In genomic region chr1:89580999-89581765, GRCm38 (mm10) we compare ENCODE assay signal across 8 mouse cellular contexts.
DNase-seq lines count a peak whose midpoint lies in the region; ATAC-seq lines count a peak whose summit lies in the region.

No protein-coding gene starts in this region.

- no peaks in the 10 kb centered on the region for H3K36me3 ChIP-seq in forebrain, embryonic 16.5 days (ENCODE audit: control insufficient read depth, insufficient read depth)
- H3K36me3 ChIP-seq in hindbrain, embryonic 11.5 days (ENCODE audit: control insufficient read depth, insufficient read depth, low read length), result no peaks in the 10 kb centered on the region
- no peaks in the 10 kb centered on the region for H3K36me3 ChIP-seq in limb, embryonic 11.5 days (ENCODE audit: control insufficient read depth, insufficient read depth, low read length)
- H3K36me3 ChIP-seq in midbrain, embryonic 12.5 days, result 0 out of 2 replicates have a peak, but pooled peaks cover 4% of the 10 kb centered on the region
- H3K36me3 ChIP-seq in stomach, embryonic 16.5 days (ENCODE audit: control insufficient read depth, insufficient read depth, low read length), result no peaks in the 10 kb centered on the region

- 0% methylated on average over 79 of the region's 95 CpGs for WGBS in forebrain, embryonic 16.5 days
- WGBS in hindbrain, embryonic 11.5 days, result under 1% methylated on average over 87 of the region's 95 CpGs
- WGBS in limb, embryonic 11.5 days, result under 1% methylated on average over 90 of the region's 95 CpGs
- WGBS in midbrain, embryonic 12.5 days, result under 1% methylated on average over 91 of the region's 95 CpGs
- WGBS in stomach, embryonic 16.5 days, result under 1% methylated on average over 93 of the region's 95 CpGs

- peak overlapping the region; percentile 81 for H3K9ac ChIP-seq in forebrain, embryonic 16.5 days (replicated peaks; ENCODE audit: low read depth, low read length)
- H3K9ac ChIP-seq in hindbrain, embryonic 11.5 days (ENCODE audit: low read depth, low read length), result peak overlapping the region; percentile 82
- peak overlapping the region; percentile 55 for H3K9ac ChIP-seq in limb, embryonic 11.5 days (ENCODE audit: low read length)
- H3K9ac ChIP-seq in midbrain, embryonic 12.5 days (replicated peaks), result peak overlapping the region; percentile 93
- peak overlapping the region; percentile 74 for H3K9ac ChIP-seq in stomach, embryonic 16.5 days (ENCODE audit: low read length)

- no peaks in the 10 kb centered on the region for H3K9me3 ChIP-seq in forebrain, embryonic 16.5 days (ENCODE audit: control insufficient read depth, low read length)
- H3K9me3 ChIP-seq in hindbrain, embryonic 11.5 days (ENCODE audit: control insufficient read depth, low read length), result no peaks in the 10 kb centered on the region
- H3K9me3 ChIP-seq in limb, embryonic 11.5 days (ENCODE audit: control insufficient read depth, low read length), result no peaks in the 10 kb centered on the region
- no peaks in the 10 kb centered on the region for H3K9me3 ChIP-seq in midbrain, embryonic 12.5 days
- H3K9me3 ChIP-seq in stomach, embryonic 16.5 days (replicated peaks; ENCODE audit: control insufficient read depth, low read length), result no peaks in the 10 kb centered on the region

- peak overlapping the region; percentile 93 for H3K27ac ChIP-seq in forebrain, embryonic 16.5 days (ENCODE audit: low read length)
- H3K27ac ChIP-seq in hindbrain, embryonic 11.5 days (ENCODE audit: low read depth, low read length), result peak overlapping the region; percentile 95
- no peak overlapping the region for H3K27ac ChIP-seq in limb, embryonic 11.5 days (replicated peaks; ENCODE audit: low read depth, low read length)
- H3K27ac ChIP-seq in midbrain, embryonic 12.5 days (replicated peaks), result peak overlapping the region; percentile 97
- H3K27ac ChIP-seq in stomach, embryonic 16.5 days (ENCODE audit: low read length), result no peak overlapping the region

- peak overlapping the region; percentile 63 for H3K4me3 ChIP-seq in forebrain, embryonic 16.5 days (replicated peaks; ENCODE audit: low read length)
- peak overlapping the region; percentile 81 for H3K4me3 ChIP-seq in hindbrain, embryonic 11.5 days (ENCODE audit: low read depth, low read length)
- peak overlapping the region; percentile 59 for H3K4me3 ChIP-seq in limb, embryonic 11.5 days (ENCODE audit: low read depth, low read length)
- H3K4me3 ChIP-seq in midbrain, embryonic 12.5 days, result peak overlapping the region; percentile 85
- H3K4me3 ChIP-seq in stomach, embryonic 16.5 days (replicated peaks; ENCODE audit: low read length), result peak overlapping the region; percentile 64

- ATAC-seq in forebrain, embryonic 16.5 days, result peak; percentile 16
- peak; percentile 55 for ATAC-seq in hindbrain, embryonic 11.5 days (ENCODE audit: low FRiP score)
- ATAC-seq in limb, embryonic 11.5 days (ENCODE audit: insufficient number of reproducible peaks, low FRiP score, low TSS enrichment, low read depth), result peak; percentile 33; the same call in 1 of the 2 replicates
- peak; percentile 38 for ATAC-seq in midbrain, embryonic 12.5 days (ENCODE audit: low FRiP score, low read depth)
- peak; percentile 60 for ATAC-seq in stomach, embryonic 16.5 days (ENCODE audit: insufficient read depth, low FRiP score)

- peak overlapping the region; percentile 68 for H3K4me2 ChIP-seq in forebrain, embryonic 16.5 days (ENCODE audit: low read length)
- peak overlapping the region; percentile 100 for H3K4me2 ChIP-seq in hindbrain, embryonic 11.5 days (replicated peaks; ENCODE audit: low read depth, low read length)
- H3K4me2 ChIP-seq in limb, embryonic 11.5 days (ENCODE audit: low read depth, severe bottlenecking), result peak overlapping the region; percentile 99
- H3K4me2 ChIP-seq in midbrain, embryonic 12.5 days (replicated peaks), result peak overlapping the region; percentile 98
- H3K4me2 ChIP-seq in stomach, embryonic 16.5 days (ENCODE audit: low read depth, low read length), result peak overlapping the region; percentile 99

- no peaks in the 10 kb centered on the region for H3K27me3 ChIP-seq in forebrain, embryonic 16.5 days (replicated peaks; ENCODE audit: control insufficient read depth, insufficient read depth, low read length)
- no peaks in the 10 kb centered on the region for H3K27me3 ChIP-seq in hindbrain, embryonic 11.5 days (ENCODE audit: control insufficient read depth, insufficient read depth, low read length)
- H3K27me3 ChIP-seq in limb, embryonic 11.5 days (ENCODE audit: control insufficient read depth, insufficient read depth, low read length), result peaks cover 13% of the 10 kb centered on the region
- peaks cover 15% of the 10 kb centered on the region; the same call in 1 of the 2 replicates for H3K27me3 ChIP-seq in midbrain, embryonic 12.5 days
- peaks cover 3% of the 10 kb centered on the region; the same call in 1 of the 2 replicates for H3K27me3 ChIP-seq in stomach, embryonic 16.5 days (ENCODE audit: control insufficient read depth, insufficient read depth, low read length)

- H3K4me1 ChIP-seq in forebrain, embryonic 16.5 days (replicated peaks; ENCODE audit: control insufficient read depth, insufficient read depth, low read length), result peaks cover 52% of the 10 kb centered on the region
- peaks cover 24% of the 10 kb centered on the region for H3K4me1 ChIP-seq in hindbrain, embryonic 11.5 days (replicated peaks; ENCODE audit: control insufficient read depth, insufficient read depth, low read length)
- H3K4me1 ChIP-seq in limb, embryonic 11.5 days (ENCODE audit: control insufficient read depth, insufficient read depth, low read length), result peaks cover 24% of the 10 kb centered on the region
- peaks cover 83% of the 10 kb centered on the region for H3K4me1 ChIP-seq in midbrain, embryonic 12.5 days
- peaks cover 25% of the 10 kb centered on the region for H3K4me1 ChIP-seq in stomach, embryonic 16.5 days (ENCODE audit: control insufficient read depth, insufficient read depth, low read length)

- DNase-seq in heart, adult 11 months, result peak; percentile 97
- DNase-seq in heart, adult 8-10 months (ENCODE audit: low spot score), result no peak
- peak; percentile 73 for DNase-seq in cerebellum, adult 11-12 months
- peak; percentile 82 for DNase-seq in hindbrain, embryonic 11.5 days (ENCODE audit: low spot score)
- DNase-seq in limb, embryonic 11.5 days (ENCODE audit: low spot score), result peak; percentile 71

Comparison
In these comparisons a context has a peak if more than half of its experiments do, and no peak if none do; other contexts are left out.
1. H3K27ac ChIP-seq: peak in forebrain, embryonic 16.5 days (single experiment), hindbrain, embryonic 11.5 days (single experiment) and midbrain, embryonic 12.5 days (single experiment); none in limb, embryonic 11.5 days (single experiment) and stomach, embryonic 16.5 days (single experiment).
2. Peak in every context shown above with its lines, with median percentiles within 50 percentile points of each other: ATAC-seq, H3K4me2 ChIP-seq, H3K4me3 ChIP-seq and H3K9ac ChIP-seq.